Mouse (Mus musculus) adrenal gland, postnatal 10 days (tissue): ENCODE measurements at regions not wholly inside any gene's neighbourhood (a gene's known extent, or its start where the extent isn't known, plus 50 kb on each side); places are given as distances from the start of the nearest gene placed in this dataset.

Experiments
- DNase-seq: peaks from one replicate; pipeline ENCODE4 v3.0.0; 2021; ENCODE audit warnings: mixed read lengths

DNA sequence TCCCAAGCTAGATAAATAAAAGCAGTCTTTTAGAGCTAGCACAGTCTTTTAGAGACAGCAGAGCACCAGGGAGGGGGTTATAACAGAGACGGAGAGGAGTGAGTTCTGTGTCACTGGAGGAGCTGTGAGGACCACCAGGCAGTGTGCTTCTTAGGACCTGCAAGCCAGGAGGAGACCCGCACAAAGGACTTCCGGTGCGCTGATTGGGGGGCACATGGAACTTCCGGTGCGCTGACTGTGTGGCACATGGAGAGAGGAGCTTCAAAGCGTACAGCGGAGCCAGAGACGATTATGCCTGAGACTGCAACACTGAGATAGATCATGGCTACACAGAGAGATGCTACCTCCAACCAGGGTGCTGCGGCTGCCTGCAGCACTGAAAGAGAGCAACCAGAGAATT, 53.4 kb downstream of the Rpl37a start:
- no peak for DNase-seq

DNA sequence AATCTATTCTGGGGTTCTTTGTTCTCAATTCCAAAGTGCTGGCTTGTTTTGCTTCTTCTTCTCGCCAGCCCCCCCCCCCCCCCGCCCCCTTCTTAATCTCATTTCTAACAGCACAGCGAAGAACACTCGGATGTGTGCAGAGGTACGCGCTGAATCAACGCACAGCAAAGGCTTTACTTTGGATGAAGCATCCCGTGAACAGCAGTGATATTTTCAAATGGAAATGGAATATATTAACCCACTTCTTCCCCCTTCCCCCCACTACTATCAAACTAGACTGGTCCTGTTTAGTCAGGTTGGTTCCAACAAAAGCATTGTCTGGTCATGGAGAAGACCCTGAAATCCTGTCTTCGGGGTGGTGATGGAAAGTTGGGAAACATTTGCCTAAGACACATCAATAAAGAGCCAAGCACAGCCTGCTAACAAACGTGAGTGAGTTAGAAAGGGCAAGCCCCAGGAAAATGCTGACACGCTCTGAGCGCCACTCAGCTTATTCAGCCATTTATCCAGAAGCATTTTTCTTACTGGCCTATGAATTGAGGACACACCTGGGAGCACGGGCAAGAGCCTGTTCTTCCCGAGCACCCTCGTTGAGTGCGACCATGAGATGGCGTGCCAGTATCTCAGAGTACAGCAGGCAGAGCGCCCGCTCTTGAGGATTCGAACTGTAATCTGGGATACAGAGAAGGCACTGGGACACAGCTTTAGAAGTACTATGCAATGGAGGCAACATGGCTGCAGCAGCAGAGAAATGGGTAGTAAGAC, 54.1 kb downstream of the Rpl37a start:
- DNase-seq = no peak

DNA sequence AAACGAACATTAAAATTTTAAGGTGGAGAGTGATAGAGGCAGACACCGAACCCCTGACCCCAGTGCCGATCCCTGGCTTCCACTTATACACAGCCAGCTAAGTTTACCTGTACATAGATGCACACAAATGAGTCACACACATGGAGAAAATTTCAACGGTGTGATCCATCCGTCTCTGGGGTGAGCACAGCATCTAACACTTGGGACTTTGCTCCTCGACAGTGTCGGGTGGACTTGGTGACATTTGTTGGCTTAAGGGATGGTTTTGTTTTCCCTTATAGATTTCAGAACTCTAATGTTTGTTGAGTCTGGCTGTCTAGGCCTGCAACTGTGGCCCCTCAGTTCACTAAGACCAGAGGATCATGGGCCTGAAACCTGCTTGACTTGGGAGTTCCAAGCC, 54.9 kb upstream of the Igfbp2 start:
- DNase-seq = no peak

DNA sequence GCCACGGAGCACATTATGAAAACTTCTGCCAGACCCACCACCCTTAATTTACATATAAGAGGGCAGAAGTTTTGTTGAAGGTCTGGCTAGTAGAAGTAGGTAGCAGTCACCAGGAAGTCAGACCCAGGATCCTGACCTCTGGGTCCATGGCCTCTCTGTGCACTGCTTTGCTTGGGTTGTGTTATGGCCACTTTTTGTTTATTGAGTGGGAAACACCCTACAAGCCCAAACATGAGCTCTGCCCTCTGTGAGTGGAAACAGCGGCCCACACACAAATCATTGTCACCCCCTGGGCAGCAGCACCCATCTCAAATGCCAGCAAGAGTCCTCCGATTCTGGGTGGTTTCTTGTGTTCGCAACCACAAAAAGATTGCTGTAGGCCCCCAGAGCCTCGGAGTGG, 51.6 kb upstream of the Igfbp2 start:
- no peak for DNase-seq

DNA sequence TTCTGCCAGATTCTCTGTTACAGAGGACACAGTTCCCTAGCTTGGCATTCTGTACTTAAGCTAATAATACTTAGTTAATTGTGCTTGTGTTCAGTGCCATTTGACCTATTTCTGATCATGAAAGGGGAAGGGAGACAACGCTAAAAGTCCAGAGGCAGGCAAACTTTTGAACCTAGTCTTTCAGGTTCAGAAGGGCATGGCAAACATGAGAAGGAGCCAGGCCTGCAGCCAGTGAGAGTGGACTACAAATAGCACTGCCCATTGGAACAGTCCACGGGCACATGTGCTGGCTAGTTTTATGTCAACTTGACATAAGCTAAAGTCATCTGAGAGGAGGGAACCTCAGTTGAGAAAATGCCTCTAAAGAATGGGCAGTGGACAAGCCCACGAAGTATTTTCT, 51.1 kb upstream of the Igfbp2 start:
- DNase-seq = peak; percentile 4
